Mouse (Mus musculus) CD8-positive naive resting alpha-beta T cell, adult 2 months (primary cell): Measurements from ENCODE around the gene Olfr839-ps1.

Experiments used
- DNase-seq, 2 experiments: peaks; one replicate each; pipeline ENCODE4 v3.0.0; 2022; ENCODE audit warnings: low read depth in 2 of 2, low spot score in 2 of 2

The Olfr839-ps1 gene

DNA sequence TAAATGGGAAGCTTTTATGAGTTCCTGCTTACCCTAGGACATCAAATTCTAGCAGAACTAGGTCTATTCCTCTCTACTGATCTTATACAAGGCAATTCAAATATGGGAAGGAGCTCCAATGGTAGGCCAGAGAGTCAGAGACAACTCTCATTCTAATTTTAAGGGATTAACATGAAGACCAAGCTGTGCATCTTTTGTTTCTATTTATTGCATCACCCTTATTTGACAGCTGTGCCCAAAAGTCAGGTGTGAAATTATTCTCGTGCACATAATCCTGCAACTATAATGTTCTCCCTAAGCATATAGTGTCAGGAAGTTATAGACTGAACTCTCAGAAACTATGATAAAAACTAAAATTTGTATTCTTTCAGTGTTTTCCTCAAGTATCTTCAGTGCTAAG lies at the start of gene Olfr839-ps1:
Gene Olfr839-ps1 (minus strand): TSS at position 101 of the 400 bp plus-strand sequence.
- DNase-seq: no peak

DNA sequence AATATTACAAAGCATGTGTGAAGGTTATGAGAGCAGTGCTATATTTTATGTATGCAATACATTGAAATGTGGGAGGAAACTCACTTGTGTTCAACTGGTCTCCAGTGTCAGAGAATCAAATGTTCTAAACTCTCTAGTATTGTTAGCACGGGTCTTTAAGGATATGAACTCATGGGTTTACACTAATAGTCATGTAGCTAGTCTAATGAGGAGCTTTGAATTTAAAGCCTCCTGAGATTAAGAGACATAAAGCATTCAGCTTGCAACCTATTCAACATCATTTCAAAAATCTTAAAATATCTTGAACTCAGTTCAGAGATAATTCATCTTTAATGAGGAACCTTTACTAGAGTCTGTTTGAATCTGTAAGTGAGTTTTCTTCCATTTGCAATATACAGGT lies 41.1 kb downstream of the Olfr839-ps1 start, which contains the start of gene Olfr837:
Gene Olfr837 (plus strand): TSS at position 301 of the 400 bp plus-strand sequence.
- DNase-seq: no peak

DNA sequence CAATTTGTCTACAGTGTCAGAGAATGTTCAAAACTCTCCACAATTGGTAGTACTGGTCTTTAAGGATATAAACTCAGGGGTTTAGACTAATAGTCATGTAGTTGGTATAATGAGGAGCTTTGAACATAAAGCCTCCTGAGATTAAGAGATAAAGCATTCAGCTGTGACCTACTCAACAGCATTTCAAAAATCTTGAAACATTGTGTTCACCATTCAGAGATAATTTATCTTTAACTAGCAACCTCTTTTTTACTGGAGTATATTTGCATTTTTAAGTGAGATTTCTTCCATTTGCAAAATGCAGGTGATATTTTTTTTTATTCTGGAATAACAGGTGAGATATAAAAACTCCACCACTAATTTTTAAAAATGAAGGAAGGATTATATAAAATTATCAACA lies 57.0 kb downstream of the Olfr839-ps1 start, which contains the start of gene Olfr836:
Gene Olfr836 (plus strand): TSS at position 301 of the 400 bp plus-strand sequence.
- DNase-seq: no peak
